Mouse (Mus musculus) liver, adult 2 months (tissue): ENCODE measurements around the gene Sgsm3. TPM values are rescaled to one million over a fixed set of nuclear protein-coding genes. Genes with fewer than 3 reads are reported as not detected.

ENCODE experiments used
- DNase-seq: peaks from one replicate; pipeline ENCODE4 v3.0.0-alpha.2; 2011; ENCODE audit warnings: low read depth, low spot score; ENCODE audit errors: extremely low read depth
- H3K27ac ChIP-seq: fragments of 200-500 bp; replicated peaks from 2 replicates; pipeline ENCODE4 v1.5.1; 2012; ENCODE audit warnings: low read depth, mild to moderate bottlenecking, control low read depth, inconsistent platforms, low read length; ENCODE audit not compliant: insufficient read depth
- H3K27me3 ChIP-seq: fragments of 200-500 bp; 2 replicates; pipeline ENCODE4 v1.6.1; 2012; ENCODE audit warnings: mild to moderate bottlenecking, moderate library complexity, low read length, inconsistent platforms; ENCODE audit not compliant: control insufficient read depth, insufficient read depth
- H3K36me3 ChIP-seq: fragments of 200-500 bp; 2 replicates; pipeline ENCODE4 v1.6.1; 2012; ENCODE audit warnings: low read length, inconsistent platforms; ENCODE audit not compliant: control insufficient read depth, insufficient read depth
- H3K4me1 ChIP-seq: fragments of 200-500 bp; 2 replicates; pipeline ENCODE4 v1.6.1; 2011; ENCODE audit warnings: low read length; ENCODE audit not compliant: control insufficient read depth, insufficient read depth
- H3K4me3 ChIP-seq: fragments of 200-500 bp; 2 replicates; pipeline ENCODE4 v1.5.1; 2011; ENCODE audit warnings: low read depth, mild to moderate bottlenecking, control low read depth, low read length, moderate library complexity; ENCODE audit not compliant: insufficient read depth
- H3K79me2 ChIP-seq: fragments of 200-500 bp; 2 replicates; pipeline ENCODE4 v1.6.1; 2012; ENCODE audit warnings: inconsistent platforms, mild to moderate bottlenecking, low read length, moderate library complexity; ENCODE audit not compliant: control insufficient read depth, insufficient read depth
- H3K9ac ChIP-seq: fragments of 200-500 bp; 2 replicates; pipeline ENCODE4 v1.6.1; 2012; ENCODE audit warnings: low read depth, mild to moderate bottlenecking, control low read depth, inconsistent platforms, low read length
- CTCF ChIP-seq: fragments of 200-500 bp; IDR thresholded peaks from 2 replicates; pipeline ENCODE4 v1.5.1; 2011; ENCODE audit warnings: low read depth, low read length, control low read depth
- POLR2A ChIP-seq: fragments of 200-500 bp; IDR thresholded peaks from 2 replicates; pipeline ENCODE4 v1.6.1; 2011; ENCODE audit warnings: low read length, control low read depth; ENCODE audit not compliant: insufficient read depth; ENCODE audit errors: extremely low read depth
- WGBS: fragments of 180-500 bp; shearing (Covaris S2); methylation state at CpG from one replicate; pipeline ENCODE4 v1.1.7; 2018; 5-methylcytosine and 5-hydroxymethylcytosine counted together
- polyA plus RNA-seq: library from polyadenylated mRNA; depleted of rRNA; stranded (reverse); fragments of >200 nt; gene quantifications from 2 replicates; pipeline ENCODE4 v1.2.3, GENCODE M21; 2012
- total RNA-seq: library from RNA; depleted of rRNA; stranded (reverse); fragments of >200 nt; gene quantifications from 2 replicates; pipeline ENCODE4 v1.2.3, GENCODE M21; 2014

Gene Sgsm3
- total and polyA plus RNA-seq, 2 experiments, result 5.2 to 13.0 TPM

DNA sequence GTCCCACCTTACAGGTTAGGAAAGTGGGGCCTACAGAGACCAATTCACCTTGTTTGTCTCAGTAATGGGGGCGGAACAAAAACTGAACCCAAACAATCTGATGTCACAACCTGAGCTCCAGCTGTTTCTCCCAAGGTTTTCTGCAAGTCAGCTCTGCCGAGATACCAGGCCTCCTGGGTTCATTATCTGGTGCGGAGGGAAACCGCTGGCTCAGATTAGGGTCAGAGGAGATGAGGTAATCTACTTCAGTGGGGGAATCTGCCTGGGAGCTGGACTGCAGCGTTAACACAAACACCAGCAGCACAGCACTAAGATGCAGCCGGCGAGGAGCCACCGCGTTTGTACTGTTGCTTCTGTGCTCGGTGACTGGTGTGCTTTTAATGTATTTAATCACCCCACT, 69.9 kb downstream of the Sgsm3 start:
- no peak overlapping the region for H3K4me3 ChIP-seq
- no peak overlapping the region for H3K27ac ChIP-seq
- H3K4me1 ChIP-seq, result peaks cover 7% of the 10 kb centered on the region
- TF ChIP-seq POLR2A, result no peak
- TF ChIP-seq CTCF, result no peak
- peaks cover 6% of the 10 kb centered on the region; the same call in 1 of the 2 replicates for H3K79me2 ChIP-seq
- WGBS, result 73% methylated on average over 10 of the region's 10 CpGs
- H3K27me3 ChIP-seq, result no peaks in the 10 kb centered on the region
- no peak overlapping the region for H3K9ac ChIP-seq
- no peaks in the 10 kb centered on the region for H3K36me3 ChIP-seq
- no peak for DNase-seq

DNA sequence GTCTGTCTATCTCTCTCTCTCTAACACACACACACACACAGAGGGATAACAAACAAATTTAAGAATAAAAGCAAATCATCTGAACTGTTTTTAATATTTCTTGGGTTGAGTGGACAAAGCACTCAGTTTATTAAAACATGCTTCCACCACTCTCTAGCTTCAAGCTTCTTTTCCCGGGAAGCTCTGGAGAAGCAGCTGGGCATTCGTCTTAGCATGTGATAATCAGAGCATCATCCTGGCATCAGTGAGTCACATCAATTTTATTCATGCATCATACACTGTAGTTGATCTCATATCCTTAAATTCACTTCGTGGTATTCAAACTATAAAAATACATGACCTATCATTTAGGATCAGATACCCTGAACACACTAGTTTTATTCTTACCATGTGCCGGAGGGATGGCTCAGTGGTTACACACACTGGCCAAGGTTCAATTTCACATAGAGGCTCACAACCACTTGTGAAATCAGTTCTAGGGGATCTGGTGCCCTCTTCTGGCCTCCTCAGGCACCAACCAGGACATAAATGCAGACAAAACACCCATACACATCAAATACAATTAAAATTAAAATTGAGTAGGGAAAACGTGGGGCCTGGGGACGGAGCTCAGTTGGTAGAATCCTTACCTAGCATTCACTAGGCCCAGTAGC, 72.0 kb downstream of the Sgsm3 start:
- Histone ChIP-seq H3K36me3 (no peaks in the 10 kb centered on the region), H3K4me1 (peaks cover 7% of the 10 kb centered on the region), H3K9ac (no peak overlapping the region), H3K4me3 (no peak overlapping the region), H3K27ac (no peak overlapping the region), H3K27me3 (no peaks in the 10 kb centered on the region), H3K79me2 (0 out of 2 replicates have a peak, but pooled peaks cover 2% of the 10 kb centered on the region)
- WGBS, result 62% methylated on average over 6 of the region's 6 CpGs
- TF ChIP-seq CTCF (peak; percentile 56; the same call in 1 of the 2 replicates), POLR2A (no peak)
- peak; percentile 55 for DNase-seq

DNA sequence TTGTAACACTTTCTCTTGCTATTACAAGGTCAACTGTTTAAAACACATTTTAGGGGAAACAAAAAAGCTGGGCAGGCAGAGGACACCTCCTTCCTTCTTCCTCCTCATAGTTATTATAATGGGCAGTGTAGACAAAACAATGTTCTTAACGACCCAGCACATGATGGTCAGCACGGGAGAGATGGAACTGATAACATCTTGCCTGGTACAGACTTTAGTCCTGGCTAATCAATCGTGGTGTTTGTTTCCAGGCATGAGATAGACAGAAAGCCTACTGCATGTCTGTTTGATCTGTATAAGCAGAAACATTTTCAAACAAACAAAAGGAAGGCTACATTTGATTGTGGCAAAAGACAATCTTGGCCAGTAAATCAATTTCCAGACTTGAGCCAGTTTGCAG, 72.9 kb downstream of the Sgsm3 start:
- H3K4me1 ChIP-seq, result peaks cover 7% of the 10 kb centered on the region
- H3K4me3 ChIP-seq, result no peak overlapping the region
- H3K27ac ChIP-seq, result no peak overlapping the region
- 5% methylated on average over 3 of the region's 3 CpGs for WGBS
- TF ChIP-seq POLR2A, result no peak
- TF ChIP-seq CTCF, result no peak
- DNase-seq, result peak; percentile 57
- no peak overlapping the region for H3K9ac ChIP-seq
- H3K27me3 ChIP-seq, result no peaks in the 10 kb centered on the region
- no peaks in the 10 kb centered on the region for H3K36me3 ChIP-seq
- H3K79me2 ChIP-seq, result 0 out of 2 replicates have a peak, but pooled peaks cover 2% of the 10 kb centered on the region

DNA sequence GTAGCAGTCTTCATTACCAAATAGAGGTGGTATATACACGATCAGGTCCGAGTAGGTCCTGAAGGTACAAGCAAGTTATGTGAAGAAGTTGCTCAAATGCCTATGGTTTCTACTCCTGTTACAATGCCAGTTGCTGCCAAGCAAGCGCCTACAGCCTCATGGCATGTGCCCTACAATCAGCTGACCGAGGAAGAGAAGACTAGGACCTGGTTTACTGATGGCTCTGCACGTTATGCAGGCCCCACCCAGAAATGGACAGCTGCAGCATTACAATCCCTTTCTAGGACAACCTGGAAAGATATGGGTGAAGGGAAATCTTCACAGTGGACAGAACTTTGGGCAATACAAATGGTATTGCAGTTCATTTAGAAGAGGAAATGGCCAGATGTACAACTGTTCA, 74.9 kb downstream of the Sgsm3 start:
- no peak for DNase-seq
- Histone ChIP-seq H3K4me1 (peaks cover 7% of the 10 kb centered on the region), H3K9ac (no peak overlapping the region), H3K79me2 (peaks cover 2% of the 10 kb centered on the region; the same call in 1 of the 2 replicates), H3K27ac (no peak overlapping the region), H3K27me3 (no peaks in the 10 kb centered on the region), H3K4me3 (no peak overlapping the region), H3K36me3 (no peaks in the 10 kb centered on the region)
- TF ChIP-seq POLR2A (no peak), CTCF (no peak)
- 98% methylated on average over 5 of the region's 5 CpGs for WGBS

DNA sequence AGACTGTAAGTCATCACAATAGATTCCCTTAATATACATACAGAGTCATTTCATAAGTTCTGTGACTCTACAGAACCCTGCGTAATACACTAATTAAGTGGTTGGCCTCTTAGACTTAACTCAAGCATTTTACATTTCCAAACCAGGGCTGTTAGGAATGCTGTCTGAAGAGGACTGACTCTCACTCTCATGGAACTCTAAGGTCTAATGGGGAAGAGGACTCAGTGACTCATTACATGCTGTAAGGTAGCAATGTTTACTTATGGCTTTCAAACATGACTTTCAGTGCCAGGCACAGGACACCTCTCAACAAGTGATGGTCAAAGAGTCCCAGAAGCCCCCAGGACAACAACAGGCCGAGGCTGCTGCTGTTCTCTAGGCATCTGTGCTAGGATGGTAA, 77.9 kb downstream of the Sgsm3 start:
- TF ChIP-seq CTCF (no peak), POLR2A (no peak)
- 89% methylated on average over 2 of the region's 2 CpGs for WGBS
- H3K36me3 ChIP-seq, result no peaks in the 10 kb centered on the region
- H3K4me1 ChIP-seq, result peaks cover under 1% of the 10 kb centered on the region; the same call in 1 of the 2 replicates
- no peak overlapping the region for H3K4me3 ChIP-seq
- no peaks in the 10 kb centered on the region; the same call in 1 of the 2 replicates for H3K79me2 ChIP-seq
- no peak for DNase-seq
- H3K27ac ChIP-seq, result no peak overlapping the region
- no peaks in the 10 kb centered on the region for H3K27me3 ChIP-seq
- H3K9ac ChIP-seq, result no peak overlapping the region

DNA sequence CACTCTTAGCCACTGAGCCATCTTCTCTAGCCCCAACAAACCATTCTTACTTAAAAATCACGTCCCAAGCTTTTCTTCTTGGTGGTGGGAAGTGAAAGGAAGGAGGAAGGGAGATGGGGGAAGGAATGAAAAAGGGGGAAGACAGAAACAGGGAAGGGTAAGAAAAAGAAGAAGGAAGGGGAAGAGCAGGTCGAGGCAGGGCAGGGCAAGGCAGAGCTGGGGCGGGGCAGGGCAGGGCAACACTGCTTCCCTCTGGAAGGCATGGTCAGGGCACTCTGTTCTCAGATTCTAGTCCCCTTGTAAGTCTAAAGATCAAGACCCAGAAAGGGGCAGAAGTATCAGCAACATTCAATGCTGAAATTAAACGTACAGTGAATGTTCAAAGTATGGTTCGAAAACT, 80.2 kb downstream of the Sgsm3 start:
- Histone ChIP-seq H3K9ac (no peak overlapping the region), H3K79me2 (peaks cover 5% of the 10 kb centered on the region; the same call in 1 of the 2 replicates), H3K36me3 (no peaks in the 10 kb centered on the region), H3K27me3 (no peaks in the 10 kb centered on the region), H3K4me3 (no peak overlapping the region), H3K4me1 (no peaks in the 10 kb centered on the region; the same call in 1 of the 2 replicates), H3K27ac (no peak overlapping the region)
- no peak for DNase-seq
- WGBS, result 95% methylated on average over 5 of the region's 5 CpGs
- TF ChIP-seq CTCF (no peak), POLR2A (no peak)
